8 mouse cellular contexts compared by ENCODE assay signal in genomic region chr13:59770164-59770562, GRCm38 (mm10). TPM values are rescaled to one million over a fixed set of nuclear protein-coding genes. Genes with fewer than 3 reads are reported as not detected.
DNase-seq lines count a peak whose midpoint lies in the region; ATAC-seq and TF ChIP-seq lines count a peak whose summit lies in the region.

No protein-coding gene starts in this region.

- H3K27me3 ChIP-seq in embryonic facial prominence, embryonic 14.5 days (replicated peaks; ENCODE audit: control insufficient read depth, insufficient read depth, low read length), result no peaks in the 10 kb centered on the region
- no peaks in the 10 kb centered on the region for H3K27me3 ChIP-seq in limb, embryonic 12.5 days
- H3K27me3 ChIP-seq in midbrain, embryonic 14.5 days (ENCODE audit: control insufficient read depth, insufficient read depth, low read length), result no peaks in the 10 kb centered on the region

- peak overlapping the region; percentile 78 for H3K4me3 ChIP-seq in bone marrow, adult 2 months (replicated peaks; ENCODE audit: control insufficient read depth, low read depth, low read length)
- H3K4me3 ChIP-seq in embryonic facial prominence, embryonic 14.5 days (ENCODE audit: low read depth, low read length), result peak overlapping the region; percentile 89
- H3K4me3 ChIP-seq in limb, embryonic 12.5 days (replicated peaks), result peak overlapping the region; percentile 88
- peak overlapping the region; percentile 90 for H3K4me3 ChIP-seq in midbrain, embryonic 14.5 days (replicated peaks; ENCODE audit: low read depth, low read length)

- under 1% methylated on average over 28 of the region's 28 CpGs for WGBS in bone marrow, adult 2 months
- WGBS in embryonic facial prominence, embryonic 14.5 days, result under 1% methylated on average over 26 of the region's 28 CpGs
- under 1% methylated on average over 28 of the region's 28 CpGs for WGBS in limb, embryonic 12.5 days
- under 1% methylated on average over 28 of the region's 28 CpGs for WGBS in midbrain, embryonic 14.5 days

- H3K4me1 ChIP-seq in bone marrow, adult 2 months (ENCODE audit: control insufficient read depth, insufficient read depth, low read length), result peaks cover 3% of the 10 kb centered on the region; the same call in 1 of the 2 replicates
- H3K4me1 ChIP-seq in embryonic facial prominence, embryonic 14.5 days (ENCODE audit: control insufficient read depth, insufficient read depth, low read length), result peaks cover 17% of the 10 kb centered on the region
- peaks cover 40% of the 10 kb centered on the region for H3K4me1 ChIP-seq in limb, embryonic 12.5 days (replicated peaks)
- H3K4me1 ChIP-seq in midbrain, embryonic 14.5 days (ENCODE audit: control insufficient read depth, insufficient read depth, low read length), result peaks cover 33% of the 10 kb centered on the region

- peak; percentile 90 for DNase-seq in A20 (ENCODE audit: low read depth, low spot score)
- peak; percentile 96 for DNase-seq in embryonic facial prominence, embryonic 14.5 days (ENCODE audit: low spot score)
- peak; percentile 88 for DNase-seq in heart, adult 8-10 months (ENCODE audit: low spot score)
- peak; percentile 81 to 82 for DNase-seq in kidney, adult 8-10 months
- peak; percentile 94 for DNase-seq in midbrain, embryonic 14.5 days
- DNase-seq in spleen, adult 18-20 months, result peak; percentile 70 to 74

- TF ChIP-seq CTCF in bone marrow, adult 2 months (IDR thresholded peaks at IDR 0.05; ENCODE audit: control insufficient read depth, insufficient read depth, low read length), result peak; percentile 22; the same call in 1 of the 2 replicates

- H3K9me3 ChIP-seq in embryonic facial prominence, embryonic 14.5 days (ENCODE audit: control insufficient read depth, low read length), result no peaks in the 10 kb centered on the region
- no peaks in the 10 kb centered on the region for H3K9me3 ChIP-seq in limb, embryonic 12.5 days
- H3K9me3 ChIP-seq in midbrain, embryonic 14.5 days (ENCODE audit: control insufficient read depth, low read length), result no peaks in the 10 kb centered on the region

- peak overlapping the region; percentile 98 for H3K27ac ChIP-seq in bone marrow, adult 2 months (ENCODE audit: control insufficient read depth, insufficient read depth, low read depth, low read length, poor library complexity)
- H3K27ac ChIP-seq in embryonic facial prominence, embryonic 14.5 days (replicated peaks; ENCODE audit: low read depth, low read length), result peak overlapping the region; percentile 98
- H3K27ac ChIP-seq in limb, embryonic 12.5 days, result peak overlapping the region; percentile 96
- H3K27ac ChIP-seq in midbrain, embryonic 14.5 days (replicated peaks; ENCODE audit: low read depth, low read length), result peak overlapping the region; percentile 99

- TF ChIP-seq POLR2A in bone marrow, adult 2 months (IDR thresholded peaks at IDR 0.05; ENCODE audit: borderline replicate concordance, control insufficient read depth, low read depth, low read length), result peak; percentile 72; the same call in 1 of the 2 replicates

- peak overlapping the region; percentile 69 for H3K4me2 ChIP-seq in embryonic facial prominence, embryonic 14.5 days (ENCODE audit: low read depth, low read length)
- peak overlapping the region; percentile 71 for H3K4me2 ChIP-seq in limb, embryonic 12.5 days
- peak overlapping the region; percentile 70 for H3K4me2 ChIP-seq in midbrain, embryonic 14.5 days (ENCODE audit: low read length)

- H3K9ac ChIP-seq in embryonic facial prominence, embryonic 14.5 days (ENCODE audit: low read depth, low read length), result peak overlapping the region; percentile 90
- H3K9ac ChIP-seq in limb, embryonic 12.5 days (replicated peaks), result peak overlapping the region; percentile 73
- peak overlapping the region; percentile 75 for H3K9ac ChIP-seq in midbrain, embryonic 14.5 days (replicated peaks; ENCODE audit: low read length)

- peaks cover 32% of the 10 kb centered on the region for H3K36me3 ChIP-seq in embryonic facial prominence, embryonic 14.5 days (ENCODE audit: control insufficient read depth, insufficient read depth, low read length)
- peaks cover 38% of the 10 kb centered on the region for H3K36me3 ChIP-seq in limb, embryonic 12.5 days
- H3K36me3 ChIP-seq in midbrain, embryonic 14.5 days (ENCODE audit: control insufficient read depth, insufficient read depth, low read length), result peaks cover 29% of the 10 kb centered on the region

- ATAC-seq in embryonic facial prominence, embryonic 14.5 days (ENCODE audit: low read depth), result peak; percentile 83
- ATAC-seq in limb, embryonic 12.5 days (ENCODE audit: insufficient number of reproducible peaks, insufficient read depth, low FRiP score, low TSS enrichment, low read depth), result peak; percentile 82
- ATAC-seq in midbrain, embryonic 14.5 days (ENCODE audit: low FRiP score, low TSS enrichment), result peak; percentile 88

RNA-seq across cellular contexts. Expression of gene Isca1, which starts 0.6 kb away (rescaled TPM):
- polyA plus RNA-seq in bone marrow, adult 2 months (2011; ENCODE audit: insufficient read depth, insufficient read length, low replicate concordance, missing spikeins), result 95.1 and 226 TPM in 2 replicates
- polyA plus RNA-seq in embryonic facial prominence, embryonic 14.5 days (2014; fragmentation: Nextera tagmentation; extraction: Ambion mirVana), result 140 and 147 TPM in 2 replicates
- 100 to 1,000 TPM; 215 to 235 (median 226) TPM for total RNA-seq in heart, adult 8-10 months (2022)
- polyA plus RNA-seq in limb, embryonic 12.5 days (2016; fragmentation: Nextera tagmentation; extraction: Ambion mirVana), result 97.7 and 98.3 TPM in 2 replicates
- 171 and 194 TPM in 2 replicates for polyA plus RNA-seq in midbrain, embryonic 14.5 days (2014; fragmentation: Nextera tagmentation; extraction: Ambion mirVana)

RNA-seq across cellular contexts. Expression of gene Gm49354, which starts 11.9 kb away (rescaled TPM):
- 30.5 TPM in 1 of 2 replicates, not detected in the other for polyA plus RNA-seq in bone marrow, adult 2 months (2011; ENCODE audit: insufficient read depth, insufficient read length, low replicate concordance, missing spikeins)
- not detected in 2 replicates for polyA plus RNA-seq in embryonic facial prominence, embryonic 14.5 days (2014; fragmentation: Nextera tagmentation; extraction: Ambion mirVana)
- not detected for total RNA-seq in heart, adult 8-10 months (2022)
- polyA plus RNA-seq in limb, embryonic 12.5 days (2016; fragmentation: Nextera tagmentation; extraction: Ambion mirVana), result not detected in 2 replicates
- not detected in 2 replicates for polyA plus RNA-seq in midbrain, embryonic 14.5 days (2014; fragmentation: Nextera tagmentation; extraction: Ambion mirVana)

RNA-seq across cellular contexts. Expression of gene 1700014D04Rik, which starts 23.6 kb away (rescaled TPM):
- not detected in 2 replicates for polyA plus RNA-seq in bone marrow, adult 2 months (2011; ENCODE audit: insufficient read depth, insufficient read length, low replicate concordance, missing spikeins)
- not detected in 2 replicates for polyA plus RNA-seq in embryonic facial prominence, embryonic 14.5 days (2014; fragmentation: Nextera tagmentation; extraction: Ambion mirVana)
- total RNA-seq in heart, adult 8-10 months (2022), result not detected
- polyA plus RNA-seq in limb, embryonic 12.5 days (2016; fragmentation: Nextera tagmentation; extraction: Ambion mirVana), result 0.24 and 0.46 TPM in 2 replicates
- polyA plus RNA-seq in midbrain, embryonic 14.5 days (2014; fragmentation: Nextera tagmentation; extraction: Ambion mirVana), result 0.07 and 0.30 TPM in 2 replicates

RNA-seq across cellular contexts. Expression of gene Spata31d1d, which starts 38.6 kb away (rescaled TPM):
- polyA plus RNA-seq in bone marrow, adult 2 months (2011; ENCODE audit: insufficient read depth, insufficient read length, low replicate concordance, missing spikeins), result not detected in 2 replicates
- not detected in 2 replicates for polyA plus RNA-seq in embryonic facial prominence, embryonic 14.5 days (2014; fragmentation: Nextera tagmentation; extraction: Ambion mirVana)
- total RNA-seq in heart, adult 8-10 months (2022), result not detected
- not detected in 2 replicates for polyA plus RNA-seq in limb, embryonic 12.5 days (2016; fragmentation: Nextera tagmentation; extraction: Ambion mirVana)
- not detected in 2 replicates for polyA plus RNA-seq in midbrain, embryonic 14.5 days (2014; fragmentation: Nextera tagmentation; extraction: Ambion mirVana)

RNA-seq across cellular contexts. Expression of gene Tut7, which starts 52.8 kb away (rescaled TPM):
- 236 and 243 TPM in 2 replicates for polyA plus RNA-seq in bone marrow, adult 2 months (2011; ENCODE audit: insufficient read depth, insufficient read length, low replicate concordance, missing spikeins)
- 41.6 and 43.5 TPM in 2 replicates for polyA plus RNA-seq in embryonic facial prominence, embryonic 14.5 days (2014; fragmentation: Nextera tagmentation; extraction: Ambion mirVana)
- total RNA-seq in heart, adult 8-10 months (2022), result 10 to 100 TPM; 35.5 to 42.0 (median 39.5) TPM
- polyA plus RNA-seq in limb, embryonic 12.5 days (2016; fragmentation: Nextera tagmentation; extraction: Ambion mirVana), result 56.0 and 56.5 TPM in 2 replicates
- polyA plus RNA-seq in midbrain, embryonic 14.5 days (2014; fragmentation: Nextera tagmentation; extraction: Ambion mirVana), result 34.3 and 50.4 TPM in 2 replicates

Comparison
In these comparisons a context has a peak if more than half of its experiments do, and no peak if none do; other contexts are left out.
1. Peak in every context shown above with its lines: DNase-seq, ATAC-seq, H3K4me3 ChIP-seq and H3K27ac ChIP-seq.